Mouse (Mus musculus) lung, postnatal 0 days (tissue): ENCODE measurements at regions not wholly inside any gene's neighbourhood (a gene's known extent, or its start where the extent isn't known, plus 50 kb on each side); places are given as distances from the start of the nearest gene placed in this dataset.

ENCODE experiments used
- CTCF ChIP-seq: IDR thresholded peaks from 2 replicates; pipeline ENCODE4 v1.5.1; 2016; ENCODE audit warnings: antibody characterized with exemption, mild to moderate bottlenecking
- EP300 ChIP-seq: IDR thresholded peaks from 2 replicates; pipeline ENCODE4 v1.6.1; 2016; ENCODE audit warnings: antibody characterized with exemption, mild to moderate bottlenecking, control low read depth

- no peak for TF ChIP-seq CTCF
- TF ChIP-seq EP300 = no peak
These were observed 542.5 kb upstream of the Klhl29 start for GRCm38 (mm10) chr12:5918030-5918429.
